Mouse (Mus musculus) limb, embryonic 11.5 days (tissue): ENCODE measurements at regions not wholly inside any gene's neighbourhood (a gene's known extent, or its start where the extent isn't known, plus 50 kb on each side); places are given as distances from the start of the nearest gene placed in this dataset.

Experiments used
- ATAC-seq: fragments of 200-750 bp; cut with Nextera tagmentation; 2 replicates; pipeline ENCODE4 v1.8.0; 2017; ENCODE audit warnings: low read depth; ENCODE audit not compliant: insufficient number of reproducible peaks, low FRiP score, low TSS enrichment
- DNase-seq: peaks from one replicate; pipeline ENCODE4 v3.0.0-alpha.2; 2015; ENCODE audit warnings: low spot score
- H3K27ac ChIP-seq: fragments of 300-500 bp; sonication (generic); replicated peaks from 2 replicates; pipeline ENCODE4 v1.5.1; 2014; ENCODE audit warnings: low read depth, mild to moderate bottlenecking, low read length
- H3K27me3 ChIP-seq: fragments of 300-500 bp; sonication (generic); 2 replicates; pipeline ENCODE4 v1.6.1; 2014; ENCODE audit warnings: mild to moderate bottlenecking, low read length, mixed read lengths; ENCODE audit not compliant: control insufficient read depth, insufficient read depth
- H3K36me3 ChIP-seq: fragments of 300-500 bp; sonication (generic); 2 replicates; pipeline ENCODE4 v1.6.1; 2014; ENCODE audit warnings: mild to moderate bottlenecking, low read length, moderate library complexity, mixed read lengths; ENCODE audit not compliant: control insufficient read depth, insufficient read depth
- H3K4me1 ChIP-seq: fragments of 300-500 bp; sonication (generic); 2 replicates; pipeline ENCODE4 v1.6.1; 2014; ENCODE audit warnings: low read length, mixed read lengths; ENCODE audit not compliant: control insufficient read depth, insufficient read depth
- H3K4me2 ChIP-seq: fragments of 300-500 bp; sonication (generic); 2 replicates; pipeline ENCODE4 v1.6.1; 2014; ENCODE audit warnings: low read depth, mild to moderate bottlenecking, moderate library complexity; ENCODE audit not compliant: severe bottlenecking
- H3K4me3 ChIP-seq: fragments of 300-500 bp; sonication (generic); 2 replicates; pipeline ENCODE4 v1.5.1; 2014; ENCODE audit warnings: low read depth, low read length
- H3K9ac ChIP-seq: fragments of 300-500 bp; sonication (generic); 2 replicates; pipeline ENCODE4 v1.6.1; 2014; ENCODE audit warnings: mild to moderate bottlenecking, low read length
- H3K9me3 ChIP-seq: fragments of 300-500 bp; sonication (generic); 2 replicates; pipeline ENCODE4 v1.6.1; 2016; ENCODE audit warnings: low read length; ENCODE audit not compliant: control insufficient read depth
- WGBS: fragments of 180-500 bp; shearing (Covaris S2); extraction: QIAGEN DNeasy Blood & Tissue Kit; methylation state at CpG from one replicate; pipeline ENCODE4 v1.1.7; 2014; 5-methylcytosine and 5-hydroxymethylcytosine counted together

- Histone ChIP-seq H3K4me3 (no peak overlapping the region), H3K9ac (no peak overlapping the region), H3K27ac (no peak overlapping the region), H3K4me2 (no peak overlapping the region), H3K27me3 (no peaks in the 10 kb centered on the region), H3K4me1 (peaks cover 10% of the 10 kb centered on the region; the same call in 1 of the 2 replicates), H3K36me3 (no peaks in the 10 kb centered on the region), H3K9me3 (no peaks in the 10 kb centered on the region)
- peak; percentile 63; the same call in 1 of the 2 replicates for ATAC-seq
- DNase-seq, result peak; percentile 50
- 2% methylated on average over 6 of the region's 6 CpGs for WGBS
These were observed 170.0 kb upstream of the Atp2b1 start for GRCm38 (mm10) chr10:98744246-98744645.

GRCm38 (mm10) chr10:98744662-98745061 is 169.5 kb upstream of the Atp2b1 start:
- no peaks in the 10 kb centered on the region for H3K27me3 ChIP-seq
- no peak overlapping the region for H3K27ac ChIP-seq
- H3K9ac ChIP-seq, result no peak overlapping the region; the same call in 1 of the 2 replicates
- ATAC-seq (peak; percentile 49; the same call in 1 of the 2 replicates), DNase-seq (peak; percentile 44)
- 12% methylated on average over 6 of the region's 6 CpGs for WGBS
- H3K4me2 ChIP-seq, result no peak overlapping the region; the same call in 1 of the 2 replicates
- no peaks in the 10 kb centered on the region for H3K36me3 ChIP-seq
- H3K4me1 ChIP-seq, result peaks cover 10% of the 10 kb centered on the region; the same call in 1 of the 2 replicates
- no peak overlapping the region for H3K4me3 ChIP-seq
- H3K9me3 ChIP-seq, result no peaks in the 10 kb centered on the region

GRCm38 (mm10) chr10:98745409-98745808 is 168.8 kb upstream of the Atp2b1 start:
- Histone ChIP-seq H3K9ac (no peak overlapping the region), H3K4me3 (no peak overlapping the region), H3K9me3 (no peaks in the 10 kb centered on the region), H3K27me3 (no peaks in the 10 kb centered on the region), H3K4me1 (peaks cover 10% of the 10 kb centered on the region; the same call in 1 of the 2 replicates), H3K27ac (no peak overlapping the region), H3K4me2 (no peak overlapping the region), H3K36me3 (no peaks in the 10 kb centered on the region)
- 74% methylated on average over 2 of the region's 2 CpGs for WGBS
- DNase-seq, result no peak
- ATAC-seq, result no peak

DNA sequence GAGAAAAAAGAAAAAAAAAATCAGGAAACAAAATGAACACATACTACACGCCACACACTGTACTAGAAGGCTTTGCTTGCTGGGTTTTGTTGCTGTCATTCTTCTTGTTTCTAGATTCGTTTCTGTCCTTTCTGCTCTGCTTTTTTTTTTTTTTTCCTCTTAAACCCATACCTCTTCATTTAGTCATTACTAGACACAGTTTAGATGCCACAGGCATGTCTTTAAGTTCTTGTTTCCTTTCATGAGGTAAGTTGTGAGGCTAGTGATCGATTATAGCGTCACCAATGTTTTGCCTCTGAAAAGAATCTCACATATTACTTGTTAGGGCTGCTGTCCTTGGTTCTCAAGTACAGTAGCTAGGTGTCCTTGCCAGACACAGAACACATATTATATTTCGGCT is 168.3 kb upstream of the Atp2b1 start:
- Histone ChIP-seq H3K9ac (no peak overlapping the region), H3K9me3 (no peaks in the 10 kb centered on the region), H3K27ac (no peak overlapping the region), H3K4me2 (no peak overlapping the region), H3K4me1 (peaks cover 10% of the 10 kb centered on the region; the same call in 1 of the 2 replicates), H3K36me3 (no peaks in the 10 kb centered on the region), H3K27me3 (no peaks in the 10 kb centered on the region), H3K4me3 (no peak overlapping the region)
- no peak for DNase-seq
- 79% methylated on average over 5 of the region's 5 CpGs for WGBS
- no peak for ATAC-seq

DNA sequence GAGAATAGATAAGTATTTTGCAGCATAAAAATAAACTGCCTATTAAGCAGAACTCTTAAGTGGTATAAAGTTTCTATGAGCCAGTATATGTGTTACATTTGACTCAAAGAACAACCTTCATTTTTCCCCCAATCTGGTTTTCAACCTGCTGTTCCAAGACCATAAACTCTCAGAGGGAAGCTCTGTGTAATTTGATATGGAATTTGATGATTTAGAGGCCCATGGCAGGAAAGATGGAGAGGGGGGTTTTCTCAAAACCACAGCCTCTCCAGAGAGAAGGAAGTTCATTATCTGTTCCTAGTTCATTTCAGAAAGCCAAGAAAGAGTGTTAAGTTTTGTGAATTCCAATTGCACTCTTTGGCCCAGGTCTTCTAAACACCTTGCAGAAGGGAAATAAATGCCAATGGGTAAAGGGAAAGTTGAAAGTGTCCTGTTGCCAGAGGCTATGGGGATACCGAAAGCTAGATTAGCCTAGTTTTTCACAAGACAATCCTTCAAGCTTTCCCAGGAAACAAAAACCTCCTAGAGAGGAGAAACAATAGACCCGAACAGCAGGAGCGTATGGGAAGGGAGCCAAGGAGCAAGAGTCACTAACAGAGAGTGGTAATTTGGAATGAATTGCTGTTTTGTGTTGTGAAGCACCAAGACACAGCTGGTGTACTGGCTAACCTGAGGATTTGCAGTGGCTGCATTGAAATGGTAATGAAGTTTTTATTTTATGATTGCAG is 165.2 kb upstream of the Atp2b1 start:
- Histone ChIP-seq H3K36me3 (no peaks in the 10 kb centered on the region), H3K9me3 (no peaks in the 10 kb centered on the region), H3K4me2 (no peak overlapping the region), H3K27me3 (no peaks in the 10 kb centered on the region), H3K9ac (no peak overlapping the region), H3K4me3 (no peak overlapping the region), H3K4me1 (peaks cover 9% of the 10 kb centered on the region; the same call in 1 of the 2 replicates), H3K27ac (no peak overlapping the region)
- 23% methylated on average over 3 of the region's 3 CpGs for WGBS
- no peak for ATAC-seq
- no peak for DNase-seq

GRCm38 (mm10) chr10:98749584-98749947 is 164.6 kb upstream of the Atp2b1 start:
- Histone ChIP-seq H3K4me3 (no peak overlapping the region), H3K36me3 (no peaks in the 10 kb centered on the region), H3K27me3 (no peaks in the 10 kb centered on the region), H3K9ac (no peak overlapping the region), H3K4me1 (peaks cover 5% of the 10 kb centered on the region; the same call in 1 of the 2 replicates), H3K27ac (no peak overlapping the region), H3K9me3 (no peaks in the 10 kb centered on the region), H3K4me2 (no peak overlapping the region)
- ATAC-seq (no peak), DNase-seq (no peak)
- 79% methylated on average over 4 of the region's 4 CpGs for WGBS

GRCm38 (mm10) chr10:98751376-98752058 is 162.7 kb upstream of the Atp2b1 start:
- Histone ChIP-seq H3K9me3 (no peaks in the 10 kb centered on the region), H3K27me3 (no peaks in the 10 kb centered on the region), H3K36me3 (no peaks in the 10 kb centered on the region), H3K4me3 (no peak overlapping the region), H3K9ac (no peak overlapping the region), H3K4me2 (no peak overlapping the region), H3K27ac (no peak overlapping the region), H3K4me1 (peaks cover 3% of the 10 kb centered on the region; the same call in 1 of the 2 replicates)
- 51% methylated on average over 11 of the region's 11 CpGs for WGBS
- no peak for DNase-seq
- ATAC-seq, result no peak

DNA sequence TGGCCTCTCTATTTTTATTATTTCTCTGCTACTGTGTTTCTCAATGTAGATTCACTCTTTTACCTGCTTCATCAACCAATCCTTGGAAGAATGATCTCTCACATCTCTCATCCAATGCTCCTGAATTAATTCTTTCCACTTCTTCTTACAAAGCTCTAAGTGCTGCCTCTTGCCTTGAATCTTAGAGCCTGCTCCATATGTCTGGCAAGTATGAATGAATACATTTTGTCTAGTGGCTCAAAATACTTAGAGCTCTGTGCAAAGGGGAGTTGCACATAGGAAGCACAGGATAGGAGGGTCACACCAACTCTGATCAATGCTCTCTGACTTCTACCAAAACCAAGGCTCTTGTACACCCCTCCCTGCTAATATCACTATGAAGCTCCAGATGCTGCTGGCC is 153.1 kb upstream of the Atp2b1 start:
- H3K36me3 ChIP-seq, result no peaks in the 10 kb centered on the region
- no peak overlapping the region for H3K4me2 ChIP-seq
- H3K9ac ChIP-seq, result no peak overlapping the region
- DNase-seq (no peak), ATAC-seq (no peak)
- H3K9me3 ChIP-seq, result no peaks in the 10 kb centered on the region
- no peaks in the 10 kb centered on the region for H3K27me3 ChIP-seq
- no peak overlapping the region for H3K4me3 ChIP-seq
- H3K27ac ChIP-seq, result no peak overlapping the region
- no peaks in the 10 kb centered on the region for H3K4me1 ChIP-seq
